Mouse (Mus musculus) urinary bladder, adult 18-20 months (tissue): ENCODE results near the gene Negr1.
"Not testable (repeated sequence)": the region's sequence is repeated elsewhere in the genome, so short reads cannot be mapped to it uniquely, and the experiment has no call there.

Source experiments
- DNase-seq, 2 experiments: peaks; one replicate each; pipeline ENCODE4 v3.0.0; 2022; ENCODE audit warnings: low spot score in 2 of 2, mixed read lengths in 2 of 2

The Negr1 gene

GRCm38 (mm10) chr3:156992811-156993210 lies 431.2 kb downstream of the Negr1 start:
- no peak for DNase-seq

DNA sequence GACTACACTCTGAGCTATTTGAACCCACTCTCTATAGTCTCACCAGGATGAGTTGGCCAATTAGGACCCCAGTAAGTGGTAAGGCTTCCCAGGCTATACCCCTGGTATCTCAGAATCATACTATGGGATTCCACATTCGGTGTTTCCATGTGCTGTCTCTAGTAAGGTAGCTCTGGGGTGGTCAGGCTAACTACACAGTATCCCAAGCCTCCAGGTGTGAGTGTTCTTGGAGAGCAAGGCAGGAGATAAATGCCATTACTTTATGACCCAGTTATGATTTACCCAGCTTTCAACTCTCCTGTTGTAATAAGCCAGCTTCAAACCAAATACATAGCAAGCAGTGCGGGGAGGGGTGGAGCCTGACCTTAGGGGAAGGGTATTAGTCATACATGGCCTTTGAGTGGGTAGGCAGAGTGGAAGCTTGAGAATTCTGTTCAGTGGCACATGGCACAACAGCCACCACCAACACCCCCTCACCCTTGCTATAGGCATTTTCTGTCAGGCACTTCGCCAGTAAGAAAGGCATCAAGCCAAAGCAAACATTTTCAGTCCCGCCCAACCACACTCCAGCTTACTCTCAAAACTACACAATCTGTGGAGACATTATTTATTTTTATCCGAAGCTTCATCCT lies 437.7 kb downstream of the Negr1 start:
- DNase-seq = no peak

DNA sequence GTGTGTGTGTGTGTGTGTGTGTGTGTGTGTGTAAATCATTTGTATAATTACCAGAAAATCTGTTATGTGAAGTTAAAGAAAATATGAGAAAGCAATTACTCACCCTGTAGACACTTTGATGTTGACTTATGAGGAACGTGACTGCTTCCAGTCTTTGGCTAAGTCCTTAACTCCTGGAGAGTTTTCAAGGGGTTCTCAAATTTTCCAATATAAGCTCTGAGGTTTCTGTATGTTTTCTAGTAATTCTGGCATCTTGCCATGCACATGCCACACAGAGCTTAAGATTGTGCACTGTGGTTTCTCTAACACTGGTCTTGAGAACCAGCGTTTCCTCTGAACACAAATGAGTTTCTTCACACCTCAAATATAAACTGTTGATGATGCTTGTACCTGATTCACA lies 460.0 kb downstream of the Negr1 start:
- DNase-seq = no peak

DNA sequence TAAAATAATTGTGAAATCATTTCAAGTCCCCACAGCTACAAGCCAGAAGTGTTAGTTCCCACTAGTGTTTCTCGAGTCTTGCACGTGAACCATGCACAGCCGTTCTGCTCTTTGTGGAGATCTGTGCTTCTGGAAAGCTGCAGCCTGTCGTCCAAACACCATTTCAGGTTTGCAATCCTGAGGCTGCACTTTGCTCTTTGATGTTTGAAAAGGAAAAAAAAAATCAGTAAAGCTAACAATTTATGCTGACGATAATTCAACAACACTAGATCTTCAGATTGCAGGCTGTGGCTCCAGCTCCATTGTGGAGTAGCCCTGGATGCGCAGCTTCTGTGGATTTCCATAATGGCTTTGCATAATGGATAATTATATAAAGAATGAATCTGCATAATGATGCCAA lies 463.0 kb downstream of the Negr1 start:
- no peak for DNase-seq

DNA sequence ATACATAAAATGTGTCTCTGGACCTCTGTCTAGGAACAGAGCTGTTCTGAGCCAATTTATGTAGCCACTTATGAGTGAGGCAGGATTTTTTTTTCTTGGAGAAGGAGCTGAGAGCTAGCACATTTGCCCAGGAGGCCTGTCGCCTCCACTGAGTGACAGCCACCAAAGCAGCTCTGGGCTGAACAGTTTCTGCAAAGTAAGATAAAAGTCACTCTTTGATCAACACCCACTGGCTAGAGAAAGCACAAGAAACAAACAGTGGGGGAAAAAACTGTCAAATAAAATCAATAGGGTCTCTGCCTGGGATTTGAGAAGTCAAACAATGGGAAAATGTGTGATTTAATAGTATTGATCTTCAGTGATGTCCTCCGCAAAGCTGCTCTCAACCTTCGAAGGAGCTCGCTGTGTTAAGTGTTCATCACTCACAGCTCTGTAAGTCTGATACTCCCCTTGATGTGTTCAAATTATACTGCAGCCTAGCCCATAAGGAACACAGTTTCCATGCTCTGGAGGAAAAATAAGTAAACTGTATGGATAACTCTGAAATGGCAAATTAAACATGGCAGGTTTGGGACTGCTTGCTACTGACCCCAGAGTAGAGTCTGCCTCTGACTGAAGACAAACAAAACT lies 470.0 kb downstream of the Negr1 start:
- DNase-seq = no peak

DNA sequence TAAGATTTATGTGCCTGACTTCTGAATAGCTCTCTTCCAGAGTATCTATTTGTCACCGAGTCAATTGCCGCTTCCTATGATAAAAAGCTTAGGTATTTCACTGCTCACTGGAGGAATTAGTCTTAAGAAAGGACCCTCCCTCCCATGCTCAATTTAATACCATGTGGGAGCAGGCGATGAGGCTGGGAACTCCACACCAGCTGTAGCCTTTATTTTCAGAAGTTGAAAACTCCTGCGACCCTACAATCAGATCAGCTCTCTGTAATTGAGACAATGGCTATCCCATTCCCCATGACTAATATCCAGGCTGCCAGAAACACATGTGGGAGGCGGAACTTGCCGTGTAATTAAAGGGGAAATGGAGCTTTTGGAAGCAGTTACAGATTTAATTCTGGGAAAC lies 474.4 kb downstream of the Negr1 start:
- DNase-seq = no peak

DNA sequence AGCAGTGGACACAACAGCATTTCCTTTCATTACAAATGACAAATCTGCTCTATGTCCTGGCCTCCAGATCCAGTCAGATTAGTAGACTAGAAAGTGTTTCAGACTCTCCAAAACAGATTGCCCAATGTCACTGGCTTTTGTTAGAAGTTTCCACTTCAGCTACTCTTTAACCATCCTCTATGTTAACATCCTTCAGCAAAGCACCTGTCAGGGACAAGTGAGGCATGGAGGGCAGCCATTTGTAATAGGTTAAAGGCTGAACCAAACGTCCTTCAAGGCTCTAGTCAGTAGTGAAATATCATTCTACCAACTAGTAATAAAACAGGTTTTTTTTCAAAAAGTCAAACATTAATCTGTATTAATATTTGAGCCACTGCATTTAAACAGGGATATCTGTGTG lies 475.0 kb downstream of the Negr1 start:
- no peak for DNase-seq

DNA sequence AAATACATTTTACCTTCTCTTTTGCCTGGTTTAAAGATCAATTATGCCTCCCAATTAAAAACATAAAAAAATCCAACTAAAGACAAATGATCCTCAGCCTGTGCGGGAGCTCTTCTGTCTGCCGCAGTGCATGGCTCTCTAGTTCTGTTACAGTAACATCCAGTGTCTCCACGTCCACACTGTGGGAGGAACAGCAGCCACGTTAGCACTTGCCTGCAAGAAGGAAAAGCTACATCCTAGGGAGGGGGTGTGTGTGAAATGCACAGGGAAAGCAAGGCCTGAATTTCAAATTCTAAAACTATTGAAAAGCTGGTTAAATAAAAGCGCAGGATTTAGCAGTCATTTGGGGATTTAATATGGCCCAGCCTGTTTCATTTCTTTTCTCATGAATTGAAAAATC lies 479.0 kb downstream of the Negr1 start:
- DNase-seq = no peak

- DNase-seq = no peak
Measured at GRCm38 (mm10) chr3:157044565-157044964, 483.0 kb downstream of the Negr1 start.

DNA sequence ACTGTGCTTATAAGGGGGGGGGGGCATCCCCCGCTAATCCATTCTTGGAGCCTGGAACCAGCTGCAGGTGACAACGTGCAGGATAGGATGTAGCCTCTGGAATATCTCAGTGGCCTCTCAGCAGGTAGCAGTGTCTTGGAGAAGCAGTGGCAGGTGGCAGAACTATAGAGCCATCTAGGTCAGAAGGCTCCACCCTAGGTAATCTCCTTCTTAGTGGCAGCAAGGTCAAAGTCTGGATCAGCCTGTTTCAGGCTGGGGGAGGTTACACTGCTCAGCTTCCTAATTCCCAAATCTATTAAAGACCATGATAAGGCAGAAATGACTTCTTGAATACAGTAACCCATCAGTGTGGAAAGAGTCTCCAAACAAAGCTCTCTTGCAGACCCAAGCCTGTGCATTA lies 502.8 kb downstream of the Negr1 start:
- not testable (repeated sequence) for DNase-seq

GRCm38 (mm10) chr3:157066331-157066730 lies 504.7 kb downstream of the Negr1 start:
- no peak for DNase-seq

DNA sequence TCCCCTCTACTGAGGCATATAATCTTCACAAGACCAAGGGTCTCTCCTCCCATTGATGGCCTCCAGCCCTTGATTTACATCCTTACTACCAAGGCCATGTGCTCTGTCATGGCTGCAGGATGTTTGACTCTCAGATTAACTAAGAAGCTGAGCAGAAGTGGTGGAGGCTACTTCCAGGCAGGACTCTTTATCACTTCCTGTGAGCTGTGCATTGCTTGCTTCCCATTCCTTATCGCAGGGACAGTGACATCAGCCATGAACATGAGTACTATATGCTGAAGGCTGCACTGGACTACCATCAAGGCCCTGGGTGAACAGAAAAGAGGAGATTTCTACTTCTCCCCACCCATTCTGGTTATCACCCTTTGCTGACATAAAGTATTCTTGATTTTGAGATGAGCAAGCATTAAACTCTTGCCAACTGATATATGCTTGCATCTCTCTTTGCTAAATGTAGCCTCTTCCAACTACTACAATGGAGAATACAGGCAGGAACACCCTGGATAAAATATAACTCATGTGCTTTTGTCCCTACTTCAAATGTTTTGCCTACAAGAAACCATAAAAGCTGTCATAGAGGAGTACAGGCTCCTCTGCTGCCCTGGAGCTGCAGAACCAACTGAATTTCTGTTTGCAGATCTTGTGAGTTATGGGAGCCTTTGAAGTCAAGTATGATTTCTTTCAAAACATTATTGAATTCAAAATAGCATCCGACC lies 517.8 kb downstream of the Negr1 start:
- DNase-seq = no peak

- DNase-seq = no peak
Measured at GRCm38 (mm10) chr3:157079966-157080306, 518.3 kb downstream of the Negr1 start.

- DNase-seq = no peak
Measured at GRCm38 (mm10) chr3:157080585-157080984, 519.0 kb downstream of the Negr1 start.

DNA sequence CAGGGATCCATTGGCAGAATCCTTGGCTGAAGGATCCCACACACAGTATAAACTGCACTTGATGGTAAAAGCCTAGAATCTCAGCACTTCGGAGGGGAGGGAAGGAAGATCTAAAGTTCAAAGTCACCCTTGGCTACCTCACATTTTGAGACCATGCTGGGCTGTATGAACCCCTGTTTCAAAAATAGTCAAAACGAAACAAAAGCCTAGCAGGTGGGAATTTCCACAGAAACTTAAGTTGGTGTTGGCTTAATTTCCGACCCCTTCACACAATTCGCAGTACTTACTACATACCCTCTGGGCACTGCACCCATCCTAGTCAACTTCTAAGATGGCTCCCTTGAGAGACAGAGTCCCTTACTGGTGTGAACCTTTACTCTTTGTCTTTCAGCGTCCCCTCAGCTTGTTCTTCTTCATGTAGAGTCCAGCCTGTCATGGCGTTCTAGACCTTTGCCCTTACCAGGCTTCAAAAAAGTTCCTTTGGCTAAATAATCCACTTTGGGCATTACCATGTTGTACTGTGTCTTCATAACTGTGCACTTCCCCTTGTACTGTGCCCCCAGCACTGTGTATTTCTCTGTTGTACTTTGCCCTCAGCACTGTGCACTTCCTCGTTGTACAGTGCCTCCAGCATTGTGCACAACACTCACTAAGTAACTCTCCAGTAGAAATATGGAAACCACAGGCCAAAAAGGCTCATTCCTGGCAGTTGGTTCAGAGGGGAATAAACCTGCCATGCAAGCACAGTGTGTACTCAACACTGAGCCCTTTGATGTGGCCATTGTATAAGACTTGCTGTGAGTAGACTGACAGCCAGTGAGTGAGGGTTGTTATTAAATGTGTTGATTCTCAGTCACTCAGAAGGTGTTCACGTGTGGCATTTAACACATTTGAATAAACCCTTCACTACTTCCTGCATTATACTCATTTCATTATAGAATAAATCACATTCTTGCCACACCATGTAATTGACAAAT lies 521.5 kb downstream of the Negr1 start:
- no peak for DNase-seq

DNA sequence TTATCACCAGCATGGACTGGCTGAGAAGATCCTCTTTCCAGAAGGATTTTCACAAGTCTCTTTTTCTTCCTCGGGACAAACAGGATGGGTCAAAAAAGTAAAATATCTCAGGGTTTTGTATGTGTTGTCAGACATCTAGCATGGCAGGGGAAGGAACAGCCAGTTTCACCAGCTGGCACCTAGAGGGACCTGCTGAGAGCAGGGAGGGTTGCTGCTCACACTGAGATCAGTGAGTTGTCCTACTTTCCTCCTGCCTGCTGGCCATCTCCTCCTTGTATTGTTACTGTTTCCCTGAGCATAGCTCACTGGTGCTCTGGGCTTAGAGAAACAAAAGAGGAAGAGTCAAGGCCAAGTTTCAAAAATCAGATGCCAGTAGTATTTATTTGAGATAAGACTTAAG lies 523.6 kb downstream of the Negr1 start:
- DNase-seq = no peak

GRCm38 (mm10) chr3:157090051-157090450 lies 528.5 kb downstream of the Negr1 start:
- DNase-seq = no peak

- DNase-seq = no peak
Measured at GRCm38 (mm10) chr3:157096284-157096683, 534.7 kb downstream of the Negr1 start.

DNA sequence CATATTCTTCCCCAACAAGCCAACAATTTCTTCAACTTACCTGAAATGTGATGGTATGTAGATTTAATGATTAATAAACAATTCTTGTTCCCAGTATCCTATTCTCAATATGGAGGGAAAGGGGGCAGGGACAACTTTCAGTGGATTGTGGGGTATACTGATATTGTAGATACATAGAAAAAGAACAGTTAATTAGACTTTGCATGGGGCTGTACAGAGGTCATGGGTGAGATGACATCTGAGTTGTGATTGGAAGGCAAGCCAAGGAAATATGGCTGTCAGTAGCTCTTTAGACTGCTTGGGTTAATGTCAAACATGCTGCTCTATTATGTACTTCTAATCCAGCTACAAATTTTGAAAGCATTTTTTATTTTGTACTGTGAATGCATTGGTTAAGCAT lies 535.9 kb downstream of the Negr1 start:
- no peak for DNase-seq

GRCm38 (mm10) chr3:157098417-157098816 lies 536.8 kb downstream of the Negr1 start:
- no peak for DNase-seq

- no peak for DNase-seq
Measured at GRCm38 (mm10) chr3:157104866-157105579, 543.4 kb downstream of the Negr1 start.
